Mouse (Mus musculus): Measurements from ENCODE around the gene Suv39h1. TPM values are rescaled to one million over a fixed set of nuclear protein-coding genes. Genes with fewer than 3 reads are reported as not detected.
A peak's percentile ranks its signal among the peaks of the same experiment; 100 is the strongest.
"Not testable (repeated sequence)": the region's sequence is repeated elsewhere in the genome, so short reads cannot be mapped to it uniquely, and the experiment has no call there.

Suv39h1 gene
- total RNA-seq, 2 experiments from 2014 or later: 53.9 to 56.6 TPM

DNA sequence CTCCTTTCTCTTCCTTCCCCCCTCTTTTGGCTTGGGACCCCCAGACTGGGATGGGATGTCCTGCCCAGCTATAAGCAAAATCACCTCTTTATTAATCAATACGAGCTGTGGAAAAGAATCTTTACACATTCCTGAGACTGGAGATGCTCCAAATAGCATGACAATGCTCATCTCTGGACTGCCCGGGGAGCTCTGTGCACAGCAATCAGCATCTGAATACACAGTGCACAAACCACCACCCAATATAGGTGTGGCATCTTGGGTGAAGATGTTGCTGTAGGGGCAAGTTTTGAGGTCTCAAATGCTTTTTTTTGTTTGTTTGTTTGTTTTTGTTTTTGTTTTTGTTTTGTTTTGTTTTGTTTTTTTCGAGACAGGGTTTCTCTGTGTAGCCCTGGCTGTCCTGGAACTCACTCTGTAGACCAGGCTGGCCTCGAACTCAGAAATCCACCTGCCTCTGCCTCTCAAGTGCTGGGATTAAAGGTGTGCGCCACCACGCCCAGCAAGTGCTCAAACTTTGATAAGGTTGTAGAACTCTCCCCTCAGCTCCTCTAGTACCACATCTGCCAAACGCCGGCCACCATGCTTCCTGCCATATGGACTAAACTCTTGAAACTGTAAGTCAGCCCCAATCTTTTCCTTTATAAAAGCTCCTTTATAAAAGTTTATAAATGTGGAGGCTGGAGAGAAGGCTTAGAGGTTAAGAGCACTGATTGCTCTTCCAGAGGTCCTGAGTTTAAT lies 23.3 kb downstream of the Suv39h1 start:
- ATAC-seq (replicated peaks; ENCODE audit: low FRiP score, poor library complexity, severe bottlenecking): not testable (repeated sequence)

DNA sequence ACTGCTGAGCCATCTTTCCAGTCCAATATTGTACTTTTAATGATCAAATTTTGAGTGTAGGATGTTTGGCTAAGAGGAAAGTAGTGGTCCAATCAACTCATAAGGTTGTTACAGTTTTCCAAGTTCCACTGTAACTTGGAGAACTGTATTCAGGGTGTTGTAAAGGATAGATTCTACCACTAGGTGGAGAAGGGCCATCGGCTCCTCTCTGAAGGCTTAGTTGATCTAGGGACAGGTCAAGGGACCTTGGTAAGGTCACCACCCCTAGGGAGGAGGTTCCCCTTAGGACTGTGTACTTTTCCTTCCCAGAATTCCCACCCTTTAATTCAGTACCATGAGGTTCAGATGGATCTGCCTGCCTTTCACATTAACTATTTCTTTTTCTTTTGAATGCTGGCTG lies 41.6 kb downstream of the Suv39h1 start:
- no peak for ATAC-seq (replicated peaks; ENCODE audit: low FRiP score, poor library complexity, severe bottlenecking)

DNA sequence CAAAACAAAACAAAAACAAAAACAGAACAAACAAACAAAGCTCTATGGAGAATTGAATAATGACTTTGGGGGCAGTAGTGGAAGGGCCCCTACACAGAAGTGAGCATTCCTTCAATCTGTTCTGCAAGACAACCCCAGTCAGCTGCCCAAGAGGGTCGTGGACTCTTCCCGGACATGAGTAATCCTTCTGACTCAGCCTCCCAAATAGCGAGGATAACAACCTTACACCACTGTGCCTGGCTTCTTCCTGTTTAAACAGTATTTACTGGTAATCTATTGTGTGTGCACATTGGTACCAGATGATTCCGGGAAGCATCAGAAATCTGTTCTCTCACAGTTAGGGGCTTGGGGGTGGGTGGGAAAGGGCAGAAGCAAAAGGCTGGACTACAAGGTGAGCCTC lies 47.7 kb downstream of the Suv39h1 start:
- no peak for ATAC-seq (replicated peaks; ENCODE audit: low FRiP score, poor library complexity, severe bottlenecking)

DNA sequence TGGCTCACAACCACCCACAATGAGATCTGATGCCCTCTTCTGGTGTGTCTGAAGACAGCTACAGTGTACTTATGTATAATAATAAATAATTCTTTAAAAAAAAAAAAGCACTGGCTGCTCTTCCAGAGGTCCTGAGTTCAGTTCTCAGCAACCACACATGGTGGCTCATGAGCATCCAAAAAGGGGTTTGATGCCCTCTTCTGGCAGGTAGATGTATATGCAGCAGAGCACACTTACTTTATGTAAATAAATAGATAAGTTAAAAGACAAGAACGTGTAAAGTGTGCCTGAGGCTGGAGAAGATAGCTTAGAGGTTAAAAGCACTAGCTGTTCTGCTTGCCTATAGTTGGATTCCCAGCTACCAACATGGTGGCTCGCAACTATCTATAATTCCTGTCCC lies 49.8 kb downstream of the Suv39h1 start:
- ATAC-seq (replicated peaks; ENCODE audit: low FRiP score, poor library complexity, severe bottlenecking): no peak

DNA sequence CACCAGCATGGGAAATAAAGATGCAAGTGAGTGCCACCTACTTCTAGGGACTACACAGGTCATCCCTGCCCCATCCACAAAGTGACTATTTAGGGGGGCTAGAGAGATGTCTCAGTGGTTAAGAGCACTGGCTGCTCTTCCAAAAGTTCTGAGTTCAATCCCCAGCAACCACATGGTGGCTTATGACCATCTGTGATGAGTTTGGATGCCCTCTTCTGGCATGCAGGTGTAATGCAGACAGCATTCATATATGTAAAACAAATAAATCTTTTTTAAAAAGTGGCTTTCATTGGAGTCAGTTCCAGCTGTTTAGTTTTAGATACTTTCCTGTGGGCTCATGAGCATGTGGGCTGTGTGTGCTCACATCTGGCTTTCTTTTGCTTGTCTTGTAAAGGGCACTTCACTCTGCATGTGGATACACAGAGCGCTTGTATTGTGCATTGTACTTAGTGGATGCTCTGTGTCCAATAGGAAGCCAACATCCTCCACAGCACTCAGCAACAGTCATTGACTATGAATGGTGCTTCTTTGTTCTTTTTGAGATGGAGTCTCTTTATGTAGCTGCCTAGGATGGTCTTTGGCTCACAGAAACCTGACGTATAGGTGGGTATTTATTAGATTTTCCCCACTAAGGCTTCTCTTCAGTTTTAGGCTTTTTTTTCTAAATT lies 54.3 kb downstream of the Suv39h1 start:
- no peak for ATAC-seq (replicated peaks; ENCODE audit: low FRiP score, poor library complexity, severe bottlenecking)

DNA sequence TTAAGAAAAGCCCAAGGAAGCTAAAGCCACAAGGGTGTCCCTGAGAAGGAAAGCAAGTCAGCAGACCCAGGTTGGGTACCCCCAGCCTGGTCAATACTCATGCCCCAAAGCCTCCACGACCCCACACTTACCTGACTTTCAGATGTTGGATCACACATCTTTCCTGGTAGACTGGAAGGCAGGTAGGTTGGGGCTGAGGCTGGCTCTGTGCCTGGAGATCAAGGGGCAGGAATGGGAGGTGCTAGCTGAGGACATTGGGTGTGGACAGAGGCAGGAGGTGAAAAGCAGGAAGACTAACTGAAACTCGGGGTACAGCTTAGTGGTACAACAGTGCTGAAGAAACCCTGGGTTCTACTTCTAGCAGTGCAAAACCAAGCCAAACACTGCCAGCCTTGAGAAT lies 56.3 kb downstream of the Suv39h1 start, which contains the start of gene Glod5:
Glod5 (minus strand) TSS at position 207 of the 400 bp plus-strand sequence.
- ATAC-seq (replicated peaks; ENCODE audit: low FRiP score, poor library complexity, severe bottlenecking): no peak

DNA sequence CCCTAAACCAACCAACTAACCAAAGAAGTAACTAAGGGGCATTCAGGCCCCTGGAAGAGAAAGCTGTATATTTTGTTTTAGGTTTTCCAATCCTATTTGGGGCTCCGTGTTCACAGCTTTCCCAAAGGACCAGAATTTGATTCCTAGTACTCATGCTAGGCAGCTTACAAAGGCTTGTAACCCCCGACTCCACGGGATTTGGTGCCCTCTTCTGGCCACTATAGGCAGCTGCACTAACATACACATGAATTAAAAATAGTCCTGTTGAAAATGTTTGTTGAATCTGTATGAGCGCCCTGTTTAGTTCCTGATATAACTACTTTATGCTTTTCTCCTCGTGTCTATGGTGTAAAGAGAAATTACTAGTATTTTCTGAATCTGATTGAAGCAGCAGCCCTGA lies 57.4 kb downstream of the Suv39h1 start:
- peak; percentile 82; the same call in 1 of the 2 replicates for ATAC-seq (replicated peaks; ENCODE audit: low FRiP score, poor library complexity, severe bottlenecking)

DNA sequence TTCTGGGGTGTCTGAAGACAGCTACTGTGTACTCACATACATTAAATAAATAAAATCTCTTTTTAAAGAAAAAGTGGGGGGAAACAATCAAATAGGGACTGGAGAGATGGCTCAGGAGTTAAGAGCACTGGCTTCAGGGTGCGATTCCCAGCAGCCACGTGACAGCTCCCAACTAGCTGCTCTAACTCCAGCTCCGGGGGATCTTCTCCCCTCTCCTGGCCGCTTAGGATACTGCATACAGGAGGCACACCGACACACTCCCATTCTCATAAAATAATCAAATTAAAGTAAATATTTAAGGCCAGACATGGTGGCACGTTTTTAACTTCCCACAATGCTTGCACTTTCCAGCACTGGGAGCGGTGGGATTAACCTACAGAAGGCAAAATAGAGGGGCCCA lies 58.9 kb downstream of the Suv39h1 start:
- peak; percentile 88 for ATAC-seq (replicated peaks; ENCODE audit: low FRiP score, poor library complexity, severe bottlenecking)

DNA sequence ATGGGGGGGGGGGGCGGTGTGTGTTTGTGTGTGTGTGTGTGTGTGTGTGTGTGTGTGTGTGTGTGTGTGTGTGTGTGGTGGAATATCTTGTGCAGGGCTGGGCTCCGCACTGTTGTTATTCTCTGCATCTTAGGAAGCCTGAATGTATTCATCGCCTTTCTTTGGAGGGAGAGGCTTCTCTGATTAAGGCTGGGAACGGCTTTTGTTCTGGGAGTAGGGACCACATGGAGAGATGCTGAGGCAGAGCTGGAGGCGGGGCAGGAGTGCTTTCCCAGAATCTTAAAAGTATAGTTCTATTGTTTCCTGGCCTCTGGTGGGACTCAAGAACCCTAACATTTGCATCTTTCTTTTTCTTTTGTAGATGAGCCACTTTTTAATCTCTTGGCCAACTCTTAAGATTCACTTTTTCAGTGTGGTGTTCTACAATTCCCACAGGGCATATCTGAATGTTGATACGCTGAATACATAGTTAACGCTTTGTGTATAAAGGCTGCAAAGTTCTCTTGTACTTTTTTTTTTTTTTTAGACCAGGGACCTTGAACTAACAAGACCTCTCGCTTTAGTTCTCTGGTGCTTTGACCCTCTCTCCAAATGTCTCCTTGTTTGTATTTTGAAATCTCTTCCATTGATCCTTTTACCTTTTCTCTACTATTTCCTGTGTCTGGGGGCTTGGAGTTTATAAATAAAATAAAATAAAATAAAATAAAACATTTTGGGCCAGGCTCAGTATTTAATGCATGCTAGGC lies 60.8 kb downstream of the Suv39h1 start:
- no peak for ATAC-seq (replicated peaks; ENCODE audit: low FRiP score, poor library complexity, severe bottlenecking)

DNA sequence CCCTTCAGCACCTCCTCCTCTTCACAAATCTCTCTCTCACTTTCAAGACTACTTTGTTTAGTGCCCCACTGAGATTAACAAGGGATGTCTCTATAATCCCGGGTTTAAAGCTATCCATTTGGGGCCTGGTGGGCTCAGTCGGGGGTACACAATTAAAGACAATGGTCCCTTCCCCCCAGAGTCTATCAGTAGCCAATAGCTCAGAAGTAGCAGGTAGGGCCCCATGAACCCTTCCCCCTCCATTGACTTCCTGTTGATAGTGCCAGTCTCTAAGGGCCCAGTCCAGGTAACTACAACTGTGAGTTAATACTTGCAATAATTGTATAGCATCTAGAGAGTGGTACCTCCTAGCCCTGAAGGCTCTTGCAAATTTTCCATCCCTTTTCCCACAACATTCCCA lies 61.4 kb downstream of the Suv39h1 start:
- no peak for ATAC-seq (replicated peaks; ENCODE audit: low FRiP score, poor library complexity, severe bottlenecking)

Other genes starting within 250 kb of the Suv39h1 start
- 327 and 376 TPM in 2 replicates for gene Otud5, start 233.4 kb downstream of the Suv39h1 start, total RNA-seq (2015; ENCODE audit: low replicate concordance)
- gene Otud5, start 233.4 kb downstream of the Suv39h1 start, total RNA-seq (2017; ENCODE audit: low replicate concordance): 471 and 476 TPM in 2 replicates
- gene Pim2, start 196.5 kb downstream of the Suv39h1 start, total RNA-seq (2015; ENCODE audit: low replicate concordance): 37.1 and 59.1 TPM in 2 replicates
- 16.0 and 22.5 TPM in 2 replicates for gene Pim2, start 196.5 kb downstream of the Suv39h1 start, total RNA-seq (2017; ENCODE audit: low replicate concordance)
- gene Slc35a2, start 190.7 kb downstream of the Suv39h1 start, total RNA-seq (2015; ENCODE audit: low replicate concordance): 5.0 TPM in 1 of 2 replicates, not detected in the other
- 1.4 and 9.8 TPM in 2 replicates for gene Slc35a2, start 190.7 kb downstream of the Suv39h1 start, total RNA-seq (2017; ENCODE audit: low replicate concordance)
- 23.1 and 24.9 TPM in 2 replicates for gene Pqbp1, start 175.5 kb downstream of the Suv39h1 start, total RNA-seq (2015; ENCODE audit: low replicate concordance)
- gene Pqbp1, start 175.5 kb downstream of the Suv39h1 start, total RNA-seq (2017; ENCODE audit: low replicate concordance): 33.5 and 85.4 TPM in 2 replicates
- 53.2 and 63.4 TPM in 2 replicates for gene Timm17b, start 175.4 kb downstream of the Suv39h1 start, total RNA-seq (2015; ENCODE audit: low replicate concordance)
- 10.7 and 20.7 TPM in 2 replicates for gene Timm17b, start 175.4 kb downstream of the Suv39h1 start, total RNA-seq (2017; ENCODE audit: low replicate concordance)
- not detected in 2 replicates for gene Gm10491, start 166.9 kb downstream of the Suv39h1 start, total RNA-seq (2015; ENCODE audit: low replicate concordance)
- gene Gm10491, start 166.9 kb downstream of the Suv39h1 start, total RNA-seq (2017; ENCODE audit: low replicate concordance): not detected in 2 replicates
- gene Gm10490, start 165.2 kb downstream of the Suv39h1 start, total RNA-seq (2015; ENCODE audit: low replicate concordance): not detected in 2 replicates
- gene Gm10490, start 165.2 kb downstream of the Suv39h1 start, total RNA-seq (2017; ENCODE audit: low replicate concordance): not detected in 2 replicates
- gene Pcsk1n, start 154.9 kb downstream of the Suv39h1 start, total RNA-seq (2015; ENCODE audit: low replicate concordance): not detected in 2 replicates
- not detected in 2 replicates for gene Pcsk1n, start 154.9 kb downstream of the Suv39h1 start, total RNA-seq (2017; ENCODE audit: low replicate concordance)
- not detected in 2 replicates for gene Eras, start 146.2 kb downstream of the Suv39h1 start, total RNA-seq (2015; ENCODE audit: low replicate concordance)
- gene Eras, start 146.2 kb downstream of the Suv39h1 start, total RNA-seq (2017; ENCODE audit: low replicate concordance): not detected in 2 replicates
- 7.2 and 15.9 TPM in 2 replicates for gene Hdac6, start 126.9 kb downstream of the Suv39h1 start, total RNA-seq (2015; ENCODE audit: low replicate concordance)
- 13.0 and 21.8 TPM in 2 replicates for gene Hdac6, start 126.9 kb downstream of the Suv39h1 start, total RNA-seq (2017; ENCODE audit: low replicate concordance)
- 205 and 250 TPM in 2 replicates for gene Gata1, start 96.7 kb downstream of the Suv39h1 start, total RNA-seq (2015; ENCODE audit: low replicate concordance)
- gene Gata1, start 96.7 kb downstream of the Suv39h1 start, total RNA-seq (2017; ENCODE audit: low replicate concordance): 129 and 147 TPM in 2 replicates
- gene Glod5, start 56.3 kb downstream of the Suv39h1 start, total RNA-seq (2015; ENCODE audit: low replicate concordance): not detected in 2 replicates
- not detected in 2 replicates for gene Glod5, start 56.3 kb downstream of the Suv39h1 start, total RNA-seq (2017; ENCODE audit: low replicate concordance)
- 14.8 and 22.2 TPM in 2 replicates for gene Was, start 15.7 kb upstream of the Suv39h1 start, total RNA-seq (2015; ENCODE audit: low replicate concordance)
- gene Was, start 15.7 kb upstream of the Suv39h1 start, total RNA-seq (2017; ENCODE audit: low replicate concordance): 11.6 and 12.4 TPM in 2 replicates
- gene Wdr13, start 58.1 kb upstream of the Suv39h1 start, total RNA-seq (2015; ENCODE audit: low replicate concordance): 23.5 and 39.3 TPM in 2 replicates
- 10.0 and 25.7 TPM in 2 replicates for gene Wdr13, start 58.1 kb upstream of the Suv39h1 start, total RNA-seq (2017; ENCODE audit: low replicate concordance)
- gene Rbm3, start 71.1 kb upstream of the Suv39h1 start, total RNA-seq (2015; ENCODE audit: low replicate concordance): 611 and 758 TPM in 2 replicates
- 564 and 613 TPM in 2 replicates for gene Rbm3, start 71.1 kb upstream of the Suv39h1 start, total RNA-seq (2017; ENCODE audit: low replicate concordance)
- 4.6 and 13.3 TPM in 2 replicates for gene Tbc1d25, start 101.4 kb upstream of the Suv39h1 start, total RNA-seq (2015; ENCODE audit: low replicate concordance)
- 1.5 and 4.7 TPM in 2 replicates for gene Tbc1d25, start 101.4 kb upstream of the Suv39h1 start, total RNA-seq (2017; ENCODE audit: low replicate concordance)
- gene Ebp, start 118.8 kb upstream of the Suv39h1 start, total RNA-seq (2015; ENCODE audit: low replicate concordance): 20.5 and 37.3 TPM in 2 replicates
- 14.2 and 26.6 TPM in 2 replicates for gene Ebp, start 118.8 kb upstream of the Suv39h1 start, total RNA-seq (2017; ENCODE audit: low replicate concordance)
- not detected in 2 replicates for gene Porcn, start 131.8 kb upstream of the Suv39h1 start, total RNA-seq (2015; ENCODE audit: low replicate concordance)
- gene Porcn, start 131.8 kb upstream of the Suv39h1 start, total RNA-seq (2017; ENCODE audit: low replicate concordance): not detected in 2 replicates
- 26.8 and 42.9 TPM in 2 replicates for gene Ftsj1, start 177.6 kb upstream of the Suv39h1 start, total RNA-seq (2015; ENCODE audit: low replicate concordance)
- gene Ftsj1, start 177.6 kb upstream of the Suv39h1 start, total RNA-seq (2017; ENCODE audit: low replicate concordance): 23.7 and 25.0 TPM in 2 replicates
- gene Slc38a5, start 196.4 kb upstream of the Suv39h1 start, total RNA-seq (2015; ENCODE audit: low replicate concordance): 291 and 297 TPM in 2 replicates
- 150 and 166 TPM in 2 replicates for gene Slc38a5, start 196.4 kb upstream of the Suv39h1 start, total RNA-seq (2017; ENCODE audit: low replicate concordance)